ENCODE assay signal across 21 mouse cellular contexts in genomic region chr1:161252901-161253300, GRCm38 (mm10). TPM values are rescaled to one million over a fixed set of nuclear protein-coding genes. Genes with fewer than 3 reads are reported as not detected.
DNase-seq lines count a peak whose midpoint lies in the region; ATAC-seq lines count a peak whose summit lies in the region.
"Had no signal": no experiment of that assay in that cellular context is flagged by ENCODE, and none has a peak within 500 bp of the region (broad histone marks: within the 10 kb centered on the region; RNA-seq: fewer than 3 reads in every experiment).

No protein-coding gene starts in this region.

- no peaks in the 10 kb centered on the region for H3K9me3 ChIP-seq in heart, embryonic 13.5 days
- H3K9me3 ChIP-seq in liver, embryonic 12.5 days (replicated peaks), result no peaks in the 10 kb centered on the region
- H3K9me3 ChIP-seq in liver, embryonic 16.5 days (replicated peaks; ENCODE audit: control insufficient read depth, low read length), result no peaks in the 10 kb centered on the region
- H3K9me3 ChIP-seq: embryonic facial prominence, embryonic 12.5 days; forebrain, embryonic 10.5 days; hindbrain, embryonic 10.5 days; intestine, embryonic 15.5 days had no signal

- no peak overlapping the region for H3K4me3 ChIP-seq in heart, embryonic 13.5 days
- H3K4me3 ChIP-seq in liver, embryonic 12.5 days, result peak overlapping the region; percentile 22; the same call in 1 of the 2 replicates
- H3K4me3 ChIP-seq in liver, embryonic 16.5 days (ENCODE audit: low read depth, low read length), result no peak overlapping the region
- H3K4me3 ChIP-seq: embryonic facial prominence, embryonic 12.5 days; forebrain, embryonic 10.5 days; hindbrain, embryonic 10.5 days; intestine, embryonic 15.5 days had no signal

- H3K4me2 ChIP-seq in heart, embryonic 13.5 days, result peak overlapping the region; percentile 81; the same call in 1 of the 2 replicates
- H3K4me2 ChIP-seq in liver, embryonic 12.5 days, result peak overlapping the region; percentile 93
- H3K4me2 ChIP-seq in liver, embryonic 16.5 days (ENCODE audit: low read depth, low read length), result peak overlapping the region; percentile 65
- H3K4me2 ChIP-seq: embryonic facial prominence, embryonic 12.5 days; hindbrain, embryonic 14.5 days; intestine, embryonic 15.5 days had no signal

- no peak overlapping the region for H3K9ac ChIP-seq in heart, embryonic 13.5 days
- peak overlapping the region; percentile 4; the same call in 1 of the 2 replicates for H3K9ac ChIP-seq in liver, embryonic 12.5 days
- no peak overlapping the region for H3K9ac ChIP-seq in liver, embryonic 16.5 days (ENCODE audit: low read depth, low read length)
- H3K9ac ChIP-seq: embryonic facial prominence, embryonic 12.5 days; hindbrain, embryonic 14.5 days; intestine, embryonic 15.5 days had no signal

- H3K4me1 ChIP-seq in heart, embryonic 13.5 days, result peaks cover 38% of the 10 kb centered on the region
- H3K4me1 ChIP-seq in liver, embryonic 12.5 days, result peaks cover 88% of the 10 kb centered on the region
- peaks cover 67% of the 10 kb centered on the region for H3K4me1 ChIP-seq in liver, embryonic 16.5 days (ENCODE audit: control insufficient read depth, low read depth, low read length)

- intact Hi-C loops in left cerebral cortex, postnatal 4 days (cut with DNase I), result no loop called here

- H3K27ac ChIP-seq in heart, embryonic 13.5 days (replicated peaks), result no peak overlapping the region
- H3K27ac ChIP-seq in liver, embryonic 12.5 days, result peak overlapping the region; percentile 89
- 0 out of 2 replicates have a peak overlapping the region, but pooled peaks have one; percentile 26 for H3K27ac ChIP-seq in liver, embryonic 16.5 days (ENCODE audit: low read length)
- H3K27ac ChIP-seq: embryonic facial prominence, embryonic 12.5 days; forebrain, embryonic 10.5 days; hindbrain, embryonic 10.5 days; hindbrain, embryonic 14.5 days; intestine, embryonic 15.5 days had no signal

- 74% methylated on average over 3 of the region's 3 CpGs for WGBS in heart, embryonic 13.5 days
- 44% methylated on average over 3 of the region's 3 CpGs for WGBS in liver, embryonic 12.5 days (ENCODE audit: insufficient replicate concordance)
- 48% methylated on average over 3 of the region's 3 CpGs for WGBS in liver, embryonic 16.5 days (ENCODE audit: insufficient replicate concordance)

- H3K27me3 ChIP-seq in heart, embryonic 13.5 days (replicated peaks), result no peaks in the 10 kb centered on the region
- H3K27me3 ChIP-seq in liver, embryonic 12.5 days (replicated peaks), result no peaks in the 10 kb centered on the region
- no peaks in the 10 kb centered on the region for H3K27me3 ChIP-seq in liver, embryonic 16.5 days (ENCODE audit: control insufficient read depth, insufficient read depth, low read depth, low read length)
- H3K27me3 ChIP-seq: CH12.LX; embryonic facial prominence, embryonic 12.5 days; intestine, embryonic 15.5 days had no signal

- no peak for ATAC-seq in heart, embryonic 13.5 days (ENCODE audit: extremely low read depth, insufficient number of reproducible peaks, low FRiP score, low TSS enrichment)
- ATAC-seq in liver, embryonic 12.5 days, result 0 out of 2 replicates have a peak, but pooled peaks have one; percentile 9
- ATAC-seq in liver, embryonic 16.5 days (ENCODE audit: low read depth), result no peak
- ATAC-seq in frontal cortex, adult (ENCODE audit: low TSS enrichment), result no peak
- ATAC-seq: forebrain, embryonic 14.5 days; intestine, embryonic 15.5 days had no signal

- H3K36me3 ChIP-seq in heart, embryonic 13.5 days, result no peaks in the 10 kb centered on the region
- no peaks in the 10 kb centered on the region for H3K36me3 ChIP-seq in liver, embryonic 12.5 days
- no peaks in the 10 kb centered on the region for H3K36me3 ChIP-seq in liver, embryonic 16.5 days (ENCODE audit: control insufficient read depth, insufficient read depth)
- H3K36me3 ChIP-seq: embryonic facial prominence, embryonic 12.5 days; hindbrain, embryonic 10.5 days; intestine, embryonic 15.5 days had no signal

- DNase-seq in heart, postnatal 4 days, result no peak
- DNase-seq in left cerebral cortex, postnatal 4 days, result no peak
- no peak for DNase-seq in frontal cortex, postnatal 10 days (ENCODE audit: low spot score in 2 of 2)
- DNase-seq: adrenal gland, adult 2 months; adrenal gland, postnatal 36 days; cerebellum, adult 8-10 months; cerebellum, postnatal 14 days; embryo, embryonic 11 days; gastrocnemius, postnatal 25 days; heart, postnatal 10 days had no signal

RNA-seq across cellular contexts. Expression of gene Prdx6, which starts 1.9 kb away (rescaled TPM):
- polyA plus RNA-seq in heart, embryonic 13.5 days (2015; fragmentation: Nextera tagmentation; extraction: Ambion mirVana), result 365 and 408 TPM in 2 replicates
- total RNA-seq in heart, postnatal 4 days (2021), result 100 to 1,000 TPM; 203 to 210 TPM
- 467 and 508 TPM in 2 replicates for polyA plus RNA-seq in liver, embryonic 12.5 days (2016; fragmentation: Nextera tagmentation; extraction: Ambion mirVana)
- 383 and 398 TPM in 2 replicates for polyA plus RNA-seq in liver, embryonic 16.5 days (2015; fragmentation: Nextera tagmentation; extraction: Ambion mirVana)
- 100 to 1,000 TPM in 1 of 2 experiments, 10 to 100 TPM in 1; 97.9 to 112 TPM for total RNA-seq in left cerebral cortex, postnatal 4 days (2021)
